Mouse (Mus musculus): ENCODE measurements around the gene Atp8a1. TPM values are rescaled to one million over a fixed set of nuclear protein-coding genes. Genes with fewer than 3 reads are reported as not detected.

Gene Atp8a1
- polyA plus RNA-seq, 1 experiment from 2014 or later = 45.2 TPM

DNA sequence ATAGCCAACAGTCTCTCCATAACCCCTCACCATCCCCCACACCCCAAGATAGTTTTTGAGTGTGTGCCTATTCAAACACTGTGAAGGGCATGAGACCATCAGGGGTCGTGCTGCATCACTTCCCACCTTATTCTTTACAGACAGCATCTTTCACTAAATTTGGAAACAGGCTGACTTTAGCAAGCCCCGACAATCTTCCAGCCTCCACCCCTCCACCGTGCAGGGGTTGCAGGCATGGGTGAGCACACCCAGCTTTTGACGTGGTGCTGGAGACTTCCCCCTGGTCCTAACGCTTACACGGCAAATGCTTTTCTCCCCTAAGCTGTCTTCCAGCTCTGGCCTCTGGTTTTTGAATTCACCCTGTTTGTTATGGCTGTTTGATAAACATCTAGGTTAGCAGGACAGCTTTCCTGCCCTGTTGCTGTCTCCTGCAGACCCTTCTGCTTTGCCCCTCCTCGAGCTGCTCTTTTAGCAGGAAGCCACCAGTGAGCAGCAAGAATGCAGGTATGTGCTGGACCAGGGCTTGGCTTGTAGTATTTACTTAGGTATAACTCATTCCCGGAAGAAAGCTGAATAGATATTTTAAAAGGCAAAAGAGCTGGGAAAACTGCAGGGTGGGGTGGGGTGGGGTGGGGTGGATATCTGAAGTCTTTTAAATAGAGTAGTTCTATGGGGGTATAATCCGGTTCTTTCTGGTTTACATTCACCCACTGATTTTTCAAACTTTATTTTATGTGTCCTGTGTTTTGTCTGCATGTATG, 218.9 kb downstream of the Atp8a1 start:
- Histone ChIP-seq H3K27me3 (no peaks in the 10 kb centered on the region), H3K4me2 (no peak overlapping the region), H3K4me1 (replicated peaks) (no peaks in the 10 kb centered on the region), H3K27ac (no peak overlapping the region), H3K9ac (no peak overlapping the region), H3K4me3 (replicated peaks) (no peak overlapping the region), H3K9me3 (replicated peaks) (no peaks in the 10 kb centered on the region), H3K36me3 (peaks cover 51% of the 10 kb centered on the region)
- ATAC-seq (ENCODE audit: low read depth) (no peak), DNase-seq (no peak)
- 76% methylated on average over 9 of the region's 9 CpGs for WGBS (ENCODE audit: insufficient replicate concordance)

DNA sequence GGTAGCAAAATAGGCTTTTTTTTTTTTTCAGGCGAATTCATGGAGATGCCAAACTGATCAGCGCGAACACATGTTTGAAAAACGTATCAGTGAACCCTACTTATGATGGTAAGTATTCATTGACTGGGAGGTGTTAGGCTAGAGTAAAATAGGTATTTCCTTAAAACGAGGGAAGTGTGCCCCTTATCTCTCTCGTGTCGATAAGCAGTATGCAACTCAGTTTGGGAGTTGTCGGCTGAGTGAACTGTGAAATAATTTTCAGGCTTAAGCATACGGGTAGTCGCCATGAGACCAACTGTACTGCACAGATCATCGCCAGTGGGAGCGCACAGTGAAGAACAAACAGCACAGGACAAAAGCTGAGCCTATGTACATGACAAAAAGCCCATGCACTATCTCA, 226.0 kb downstream of the Atp8a1 start:
- no peak for ATAC-seq (ENCODE audit: low read depth)

DNA sequence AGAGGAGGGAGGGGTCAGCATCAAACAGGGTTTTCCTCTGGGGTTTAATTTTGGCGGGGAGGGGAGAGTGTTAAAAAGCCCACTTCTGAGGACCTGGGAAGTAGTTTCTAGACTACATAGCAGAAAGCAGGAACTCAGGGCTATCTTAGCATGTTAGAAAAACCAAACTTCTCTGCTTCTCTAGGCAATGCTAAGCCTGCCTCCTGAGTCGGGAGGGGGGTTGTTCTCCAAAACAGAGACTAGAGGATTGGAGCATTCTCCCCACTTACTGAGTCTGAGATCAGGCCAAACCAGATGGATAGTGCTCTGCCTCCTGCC, 237.8 kb downstream of the Atp8a1 start:
- no peak overlapping the region for H3K9ac ChIP-seq
- H3K36me3 ChIP-seq = no peaks in the 10 kb centered on the region
- 0 out of 2 replicates have a peak overlapping the region, but pooled peaks have one; percentile 66 for H3K4me2 ChIP-seq
- no peak overlapping the region for H3K27ac ChIP-seq
- H3K9me3 ChIP-seq (replicated peaks) = no peaks in the 10 kb centered on the region
- no peak for DNase-seq
- H3K4me1 ChIP-seq (replicated peaks) = peaks cover 11% of the 10 kb centered on the region
- no peak overlapping the region for H3K4me3 ChIP-seq (replicated peaks)
- H3K27me3 ChIP-seq = peaks cover 75% of the 10 kb centered on the region
- no peak for ATAC-seq (ENCODE audit: low read depth)
- 17% methylated on average over 2 of the region's 2 CpGs for WGBS (ENCODE audit: insufficient replicate concordance)

More for the DNA sequence above, 226.0 kb downstream of the Atp8a1 start:
- Histone ChIP-seq H3K4me2 (no peak overlapping the region), H3K4me3 (replicated peaks) (no peak overlapping the region), H3K4me1 (replicated peaks) (no peaks in the 10 kb centered on the region), H3K36me3 (peaks cover 42% of the 10 kb centered on the region), H3K27me3 (no peaks in the 10 kb centered on the region), H3K9me3 (replicated peaks) (no peaks in the 10 kb centered on the region), H3K27ac (no peak overlapping the region), H3K9ac (no peak overlapping the region)
- 71% methylated on average over 12 of the region's 12 CpGs for WGBS (ENCODE audit: insufficient replicate concordance)
- no peak for DNase-seq

DNA sequence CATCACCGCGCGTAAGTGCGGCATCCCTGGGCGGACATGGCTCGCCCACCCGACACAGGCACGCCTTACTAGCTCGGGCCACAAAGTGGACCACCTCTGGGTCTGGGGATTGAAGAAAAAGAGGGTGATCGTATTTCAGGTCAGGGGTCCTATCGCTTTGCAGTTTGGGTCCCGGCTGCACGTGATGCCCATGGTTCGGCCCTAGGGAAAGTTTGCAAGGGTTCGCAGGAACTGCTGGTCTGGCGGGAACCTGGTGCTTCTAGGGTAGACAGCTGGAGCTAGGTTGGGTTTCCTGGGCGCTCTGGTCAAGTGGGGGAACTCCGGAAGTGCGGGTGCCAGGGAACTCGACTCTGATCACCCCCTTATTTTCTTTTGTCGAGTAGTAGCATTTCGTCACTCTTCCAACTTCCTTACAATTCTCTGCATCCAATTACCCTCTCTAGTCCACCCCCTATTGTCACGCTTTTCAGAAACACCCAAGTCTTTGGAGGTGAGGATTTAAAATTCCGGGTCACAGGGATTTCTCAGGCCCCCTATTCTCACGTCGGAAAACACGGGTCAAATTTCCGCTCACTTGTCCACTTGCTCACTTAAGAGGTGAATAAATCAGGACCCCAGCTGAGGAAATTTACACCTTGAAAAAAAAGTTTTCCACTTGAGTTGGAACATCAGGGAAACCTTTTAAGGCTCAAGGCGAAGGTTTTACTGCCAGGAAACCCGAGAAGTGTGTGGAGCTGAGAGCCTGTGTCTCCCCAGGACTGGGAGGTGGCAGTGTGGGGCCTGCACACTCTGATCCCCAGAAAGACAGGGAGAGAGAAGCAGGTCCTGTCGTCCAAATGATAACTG, 238.3 kb downstream of the Atp8a1 start:
- WGBS (ENCODE audit: insufficient replicate concordance) = 7% methylated on average over 31 of the region's 31 CpGs
- no peak overlapping the region for H3K9ac ChIP-seq
- H3K9me3 ChIP-seq (replicated peaks) = no peaks in the 10 kb centered on the region
- peak overlapping the region; percentile 52 for H3K4me3 ChIP-seq (replicated peaks)
- ATAC-seq (ENCODE audit: low read depth) (no peak), DNase-seq (no peak)
- H3K36me3 ChIP-seq = no peaks in the 10 kb centered on the region
- peaks cover 11% of the 10 kb centered on the region for H3K4me1 ChIP-seq (replicated peaks)
- no peak overlapping the region for H3K27ac ChIP-seq
- peak overlapping the region; percentile 66 for H3K4me2 ChIP-seq
- H3K27me3 ChIP-seq = peaks cover 80% of the 10 kb centered on the region

DNA sequence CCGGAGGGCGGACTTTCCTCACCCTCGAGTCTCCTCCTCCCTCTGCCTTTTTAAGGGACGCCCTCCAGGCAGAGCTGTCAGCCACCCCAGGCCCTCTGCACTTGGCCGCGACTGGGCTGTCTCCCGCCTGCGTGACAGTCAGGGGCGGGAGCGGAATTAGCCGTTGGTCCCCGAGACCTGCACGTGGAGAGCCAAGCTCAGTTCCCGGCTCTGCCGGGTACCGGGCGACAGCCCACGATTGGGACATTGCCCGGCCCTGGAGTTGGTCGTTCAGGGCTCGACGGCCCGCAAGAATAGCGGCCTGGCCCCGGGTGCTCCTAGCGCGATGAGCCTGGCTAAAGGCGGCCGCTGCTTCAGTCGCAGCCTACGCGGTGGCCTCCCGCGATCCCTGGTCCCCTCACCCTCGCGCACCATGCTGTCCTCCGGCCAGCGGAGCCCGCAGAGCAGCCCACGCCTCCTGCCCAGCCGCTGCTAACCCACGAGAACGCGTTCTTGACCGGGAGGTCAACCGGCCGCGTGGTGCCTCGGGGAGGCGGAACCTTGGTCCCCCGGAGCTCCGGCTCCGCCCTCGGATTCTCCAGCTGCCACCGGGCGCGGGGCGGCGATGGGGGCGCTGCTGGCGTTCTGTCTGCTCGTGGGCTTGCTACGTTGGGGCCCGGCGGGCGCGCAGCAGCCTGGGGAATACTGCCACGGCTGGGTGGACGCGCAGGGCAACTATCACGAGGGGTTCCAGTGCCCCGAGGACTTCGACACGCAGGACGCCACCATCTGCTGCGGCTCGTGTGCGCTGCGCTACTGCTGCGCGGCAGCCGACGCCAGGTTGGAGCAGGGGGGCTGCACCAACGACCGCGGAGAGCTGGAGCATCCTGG, 239.2 kb downstream of the Atp8a1 start, which contains the start of gene Shisa3:
Gene Shisa3, plus strand, starts transcription at position 79 of the 870 bp plus-strand sequence.
- under 1% methylated on average over 85 of the region's 86 CpGs for WGBS (ENCODE audit: insufficient replicate concordance)
- ATAC-seq (ENCODE audit: low read depth) = peak; percentile 31; the same call in 1 of the 2 replicates
- no peak for DNase-seq
- Histone ChIP-seq H3K9me3 (replicated peaks) (no peaks in the 10 kb centered on the region), H3K27me3 (peaks cover 85% of the 10 kb centered on the region), H3K4me2 (peak within 1 kb of the TSS; percentile 66), H3K36me3 (no peaks in the 10 kb centered on the region), H3K9ac (no peak within 1 kb of the TSS), H3K4me3 (replicated peaks) (peak within 1 kb of the TSS; percentile 52), H3K4me1 (replicated peaks) (peaks cover 11% of the 10 kb centered on the region), H3K27ac (no peak within 1 kb of the TSS)

DNA sequence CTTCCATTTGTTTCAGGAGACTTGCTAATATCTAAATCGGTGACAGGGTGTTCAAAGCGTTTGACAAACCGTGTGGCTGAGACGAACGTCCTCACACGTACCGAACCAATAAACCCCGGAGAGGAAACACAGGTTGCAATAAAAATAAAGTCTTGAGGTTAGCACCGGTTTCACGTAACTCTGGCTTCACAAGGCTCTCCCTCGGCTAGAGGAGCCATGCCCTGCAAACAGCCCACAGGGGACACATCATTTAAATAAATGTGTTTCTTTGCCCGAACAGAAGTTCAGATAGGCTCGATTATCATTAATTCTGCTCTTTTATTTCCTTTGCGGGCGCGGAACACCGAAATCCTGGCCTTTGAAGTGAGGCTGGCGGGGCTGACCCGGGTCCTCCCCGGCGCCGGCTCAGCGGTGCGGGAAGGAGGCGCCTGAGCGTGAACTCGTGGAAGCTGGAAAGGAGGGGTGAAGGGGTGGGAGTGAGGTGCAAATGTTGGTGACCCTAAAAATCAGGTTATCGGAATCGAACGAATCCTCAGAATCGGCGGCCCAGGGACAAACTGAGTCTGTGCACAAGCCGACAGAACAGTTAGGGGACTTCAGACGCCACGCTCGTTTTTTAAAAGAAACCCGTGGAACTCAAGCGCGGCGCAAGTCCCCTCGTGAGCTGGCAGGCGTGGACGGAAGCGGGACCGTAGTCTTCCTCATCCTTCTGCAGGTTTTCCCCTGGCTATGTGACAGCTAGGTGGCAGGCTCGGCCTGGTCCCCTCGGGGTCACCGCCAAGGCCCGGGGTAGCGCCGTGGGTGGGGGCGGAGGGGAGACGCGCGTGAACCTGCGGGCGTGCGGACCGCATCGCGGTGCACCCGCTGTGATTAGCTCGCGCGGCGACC, 240.1 kb downstream of the Atp8a1 start:
- DNase-seq = no peak
- Histone ChIP-seq H3K4me1 (replicated peaks) (peaks cover 11% of the 10 kb centered on the region), H3K9ac (no peak overlapping the region), H3K27ac (no peak overlapping the region), H3K27me3 (peaks cover 84% of the 10 kb centered on the region), H3K36me3 (no peaks in the 10 kb centered on the region), H3K9me3 (replicated peaks) (no peaks in the 10 kb centered on the region), H3K4me3 (replicated peaks) (peak overlapping the region; percentile 52), H3K4me2 (peak overlapping the region; percentile 66)
- ATAC-seq (ENCODE audit: low read depth) = no peak
- 1% methylated on average over 66 of the region's 66 CpGs for WGBS (ENCODE audit: insufficient replicate concordance)

DNA sequence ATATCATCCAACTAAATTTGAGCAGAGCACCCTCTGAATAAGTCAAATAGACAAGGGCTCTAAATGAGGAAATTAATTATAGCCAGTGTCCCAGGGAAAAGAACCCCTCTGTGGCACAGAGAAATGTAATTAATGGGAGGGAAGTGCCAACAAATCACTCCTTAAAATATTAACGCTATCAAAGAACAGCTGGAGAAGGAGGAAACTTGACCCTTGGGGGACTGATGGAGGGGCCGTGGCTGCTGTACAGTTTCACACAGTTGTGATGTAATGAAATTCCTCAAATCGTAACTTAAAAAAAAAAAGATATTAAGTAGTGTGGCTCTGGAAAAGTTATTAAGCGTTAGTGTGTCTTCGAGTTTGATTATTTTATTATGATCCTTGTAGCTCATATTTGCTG, 241.3 kb downstream of the Atp8a1 start:
- ATAC-seq (ENCODE audit: low read depth) (no peak), DNase-seq (no peak)
- WGBS (ENCODE audit: insufficient replicate concordance) = 39% methylated on average over 5 of the region's 5 CpGs
- no peaks in the 10 kb centered on the region for H3K9me3 ChIP-seq (replicated peaks)
- no peaks in the 10 kb centered on the region for H3K36me3 ChIP-seq
- H3K9ac ChIP-seq = no peak overlapping the region
- H3K4me1 ChIP-seq (replicated peaks) = peaks cover 11% of the 10 kb centered on the region
- H3K27ac ChIP-seq = no peak overlapping the region
- H3K4me2 ChIP-seq = no peak overlapping the region
- peaks cover 78% of the 10 kb centered on the region for H3K27me3 ChIP-seq
- no peak overlapping the region for H3K4me3 ChIP-seq (replicated peaks)

DNA sequence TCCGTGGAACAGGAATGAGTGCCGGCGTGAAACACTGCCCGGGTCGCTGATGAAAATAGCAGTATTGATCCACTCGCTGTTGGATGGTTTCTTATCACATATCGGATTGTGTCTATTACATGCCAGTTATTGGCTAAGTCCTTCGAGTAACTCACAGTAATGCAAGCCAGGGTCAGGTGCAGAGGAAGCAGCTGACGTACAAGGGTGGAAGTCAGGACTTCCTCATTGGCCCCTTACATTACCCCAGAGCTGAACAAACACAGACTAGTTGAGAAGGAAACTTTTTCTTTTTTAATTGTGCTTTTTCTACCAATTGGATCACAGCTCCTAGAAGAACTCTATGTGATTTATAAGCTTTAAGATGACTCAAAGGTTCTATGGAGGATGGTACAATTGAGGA, 247.3 kb downstream of the Atp8a1 start:
- H3K36me3 ChIP-seq = no peaks in the 10 kb centered on the region
- 65% methylated on average over 9 of the region's 9 CpGs for WGBS (ENCODE audit: insufficient replicate concordance)
- no peak overlapping the region for H3K4me3 ChIP-seq (replicated peaks)
- H3K4me2 ChIP-seq = no peak overlapping the region
- peaks cover 18% of the 10 kb centered on the region for H3K27me3 ChIP-seq
- ATAC-seq (ENCODE audit: low read depth) (no peak), DNase-seq (no peak)
- no peaks in the 10 kb centered on the region for H3K9me3 ChIP-seq (replicated peaks)
- H3K4me1 ChIP-seq (replicated peaks) = no peaks in the 10 kb centered on the region
- H3K9ac ChIP-seq = no peak overlapping the region
- no peak overlapping the region for H3K27ac ChIP-seq

DNA sequence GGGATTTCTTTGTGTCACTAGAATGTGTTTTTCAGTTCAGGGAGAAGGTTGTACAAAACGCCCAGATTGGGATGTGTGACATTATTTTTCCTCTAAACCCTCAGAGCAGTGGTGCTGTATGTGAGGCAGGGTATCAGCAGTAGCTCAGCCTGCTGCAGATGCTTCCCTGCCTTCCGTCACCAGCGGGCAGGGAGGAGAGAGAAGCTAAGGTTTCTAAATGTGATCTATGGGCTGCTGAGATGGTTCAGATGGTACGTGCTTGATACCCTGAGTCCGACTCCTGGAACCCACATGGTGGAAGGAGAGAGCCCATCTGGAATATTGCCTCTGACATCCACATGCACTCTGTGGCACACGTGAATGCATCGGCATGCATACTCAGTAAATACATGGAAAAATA, 251.6 kb downstream of the Atp8a1 start:
- H3K4me3 ChIP-seq (replicated peaks) = no peak overlapping the region
- H3K9me3 ChIP-seq (replicated peaks) = no peaks in the 10 kb centered on the region
- DNase-seq (no peak), ATAC-seq (ENCODE audit: low read depth) (no peak)
- no peaks in the 10 kb centered on the region for H3K27me3 ChIP-seq
- no peak overlapping the region for H3K27ac ChIP-seq
- no peaks in the 10 kb centered on the region for H3K4me1 ChIP-seq (replicated peaks)
- H3K36me3 ChIP-seq = no peaks in the 10 kb centered on the region
- H3K9ac ChIP-seq = no peak overlapping the region
- no peak overlapping the region for H3K4me2 ChIP-seq
- WGBS (ENCODE audit: insufficient replicate concordance) = 62% methylated on average over 7 of the region's 7 CpGs

DNA sequence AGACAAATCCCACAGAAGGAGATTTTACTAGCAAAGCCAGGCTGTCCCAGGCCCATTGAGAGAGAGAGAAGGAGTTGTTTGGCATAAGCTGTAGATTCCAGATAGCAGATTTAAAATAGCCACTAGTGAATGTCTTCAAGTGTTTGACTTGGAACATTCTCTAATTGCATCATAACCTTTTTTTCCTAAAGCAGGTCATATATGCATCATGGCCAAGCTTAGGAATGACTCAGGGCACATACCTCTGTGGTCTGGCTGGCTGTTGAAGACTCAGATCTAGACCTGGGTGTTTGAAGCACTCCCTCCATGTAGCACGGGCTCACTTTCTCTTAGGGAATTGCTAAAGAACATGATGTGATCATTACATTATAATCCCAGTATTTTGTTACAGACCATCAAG, 252.2 kb downstream of the Atp8a1 start:
- no peaks in the 10 kb centered on the region for H3K9me3 ChIP-seq (replicated peaks)
- WGBS (ENCODE audit: insufficient replicate concordance) = 47% methylated on average over 1 of the region's 1 CpGs
- H3K9ac ChIP-seq = no peak overlapping the region
- no peak overlapping the region for H3K27ac ChIP-seq
- no peaks in the 10 kb centered on the region for H3K36me3 ChIP-seq
- H3K27me3 ChIP-seq = no peaks in the 10 kb centered on the region
- no peak overlapping the region for H3K4me2 ChIP-seq
- H3K4me3 ChIP-seq (replicated peaks) = no peak overlapping the region
- no peak for DNase-seq
- no peak for ATAC-seq (ENCODE audit: low read depth)
- H3K4me1 ChIP-seq (replicated peaks) = no peaks in the 10 kb centered on the region
